Mouse (Mus musculus) kidney, embryonic 15.5 days (tissue): ENCODE measurements around the gene Olfr693. TPM values are rescaled to one million over a fixed set of nuclear protein-coding genes. Genes with fewer than 3 reads are reported as not detected.
"Not testable (repeated sequence)": the region's sequence is repeated elsewhere in the genome, so short reads cannot be mapped to it uniquely, and the experiment has no call there.

Source experiments
- ATAC-seq: fragments of 200-750 bp; cut with Nextera tagmentation; replicated peaks from 2 replicates; pipeline ENCODE4 v1.8.0; 2017; ENCODE audit warnings: moderate TSS enrichment; ENCODE audit not compliant: low FRiP score
- H3K27ac ChIP-seq: fragments of 300-500 bp; sonication (generic); 2 replicates; pipeline ENCODE4 v1.5.1; 2015; ENCODE audit warnings: mild to moderate bottlenecking, inconsistent platforms
- H3K27me3 ChIP-seq: fragments of 300-500 bp; sonication (generic); 2 replicates; pipeline ENCODE4 v1.6.1; 2015; ENCODE audit warnings: inconsistent platforms
- H3K36me3 ChIP-seq: fragments of 300-500 bp; sonication (generic); 2 replicates; pipeline ENCODE4 v1.6.1; 2015; ENCODE audit warnings: inconsistent platforms
- H3K4me1 ChIP-seq: fragments of 300-500 bp; sonication (generic); 2 replicates; pipeline ENCODE4 v1.6.1; 2015; ENCODE audit warnings: inconsistent platforms
- H3K4me2 ChIP-seq: fragments of 300-500 bp; sonication (generic); 2 replicates; pipeline ENCODE4 v1.6.1; 2015; ENCODE audit warnings: moderate library complexity, mild to moderate bottlenecking, inconsistent platforms
- H3K4me3 ChIP-seq: fragments of 300-500 bp; sonication (generic); replicated peaks from 2 replicates; pipeline ENCODE4 v1.5.1; 2015; ENCODE audit warnings: mild to moderate bottlenecking, inconsistent platforms
- H3K9ac ChIP-seq: fragments of 300-500 bp; sonication (generic); 2 replicates; pipeline ENCODE4 v1.6.1; 2015; ENCODE audit warnings: mild to moderate bottlenecking, inconsistent platforms
- H3K9me3 ChIP-seq: fragments of 300-500 bp; sonication (generic); replicated peaks from 2 replicates; pipeline ENCODE4 v1.6.1; 2016; ENCODE audit warnings: inconsistent platforms
- WGBS: fragments of 180-500 bp; shearing (Covaris S2); methylation state at CpG from one replicate; pipeline ENCODE4 v1.1.7; 2015; ENCODE audit warnings: mixed read lengths; 5-methylcytosine and 5-hydroxymethylcytosine counted together
- polyA plus RNA-seq: library from polyadenylated mRNA; unstranded; fragments of >200 nt; fragmentation: Nextera tagmentation; extraction: Ambion mirVana; gene quantifications from 2 replicates; pipeline ENCODE4 v1.2.1, GENCODE M21; 2015

Olfr693 gene
- polyA plus RNA-seq, result not detected in 2 replicates

- Histone ChIP-seq H3K9me3 (no peaks in the 10 kb centered on the region), H3K4me2 (no peak within 1 kb of the TSS), H3K4me1 (no peaks in the 10 kb centered on the region), H3K27ac (no peak within 1 kb of the TSS), H3K36me3 (no peaks in the 10 kb centered on the region), H3K27me3 (no peaks in the 10 kb centered on the region), H3K9ac (no peak within 1 kb of the TSS), H3K4me3 (no peak within 1 kb of the TSS)
- ATAC-seq, result no peak
Measured at GRCm38 (mm10) chr7:106680484-106680883, at the start of gene Olfr693. Gene Olfr693, minus strand, starts transcription at chr7:106680584.

- H3K4me2 ChIP-seq, H3K4me1 ChIP-seq, H3K9ac ChIP-seq, H3K9me3 ChIP-seq, ATAC-seq, H3K27me3 ChIP-seq, H3K36me3 ChIP-seq, H3K27ac ChIP-seq, H3K4me3 ChIP-seq: not testable (repeated sequence)
- WGBS, result 83% methylated on average over 2 of the region's 2 CpGs
Measured at GRCm38 (mm10) chr7:106725654-106726053, 45.3 kb upstream of the Olfr693 start.

GRCm38 (mm10) chr7:106716296-106716695, 35.9 kb upstream of the Olfr693 start, which contains the start of gene Olfr695:
Gene Olfr695, minus strand, starts transcription at chr7:106716396.
- Histone ChIP-seq H3K4me1 (no peaks in the 10 kb centered on the region), H3K9me3 (no peaks in the 10 kb centered on the region), H3K4me3 (no peak within 1 kb of the TSS), H3K27ac (no peak within 1 kb of the TSS), H3K36me3 (no peaks in the 10 kb centered on the region), H3K9ac (no peak within 1 kb of the TSS), H3K4me2 (no peak within 1 kb of the TSS), H3K27me3 (no peaks in the 10 kb centered on the region)
- ATAC-seq, result no peak

- H3K27ac ChIP-seq, result no peak overlapping the region
- H3K36me3 ChIP-seq, result no peaks in the 10 kb centered on the region
- H3K4me3 ChIP-seq, result no peak overlapping the region
- H3K9me3 ChIP-seq, result no peaks in the 10 kb centered on the region
- no peaks in the 10 kb centered on the region for H3K27me3 ChIP-seq
- H3K9ac ChIP-seq, result no peak overlapping the region
- ATAC-seq, result no peak
- no peak overlapping the region for H3K4me2 ChIP-seq
- 88% methylated on average over 6 of the region's 6 CpGs for WGBS
- no peaks in the 10 kb centered on the region for H3K4me1 ChIP-seq
Measured at GRCm38 (mm10) chr7:106711463-106711862, 31.1 kb upstream of the Olfr693 start.

- H3K36me3 ChIP-seq, H3K27ac ChIP-seq, H3K9ac ChIP-seq, H3K4me2 ChIP-seq, H3K4me3 ChIP-seq, ATAC-seq, H3K27me3 ChIP-seq, H3K9me3 ChIP-seq, H3K4me1 ChIP-seq: not testable (repeated sequence)
- WGBS, result 77% methylated on average over 10 of the region's 10 CpGs
Measured at GRCm38 (mm10) chr7:106707705-106708104, 27.3 kb upstream of the Olfr693 start.

GRCm38 (mm10) chr7:106696891-106697290, 16.5 kb upstream of the Olfr693 start:
- H3K9ac ChIP-seq, result no peak overlapping the region
- no peaks in the 10 kb centered on the region for H3K36me3 ChIP-seq
- no peak overlapping the region for H3K4me2 ChIP-seq
- no peaks in the 10 kb centered on the region for H3K27me3 ChIP-seq
- no peak overlapping the region for H3K27ac ChIP-seq
- H3K4me3 ChIP-seq, result no peak overlapping the region
- ATAC-seq, result no peak
- no peaks in the 10 kb centered on the region for H3K9me3 ChIP-seq
- no peaks in the 10 kb centered on the region for H3K4me1 ChIP-seq
- 94% methylated on average over 1 of the region's 1 CpGs for WGBS

GRCm38 (mm10) chr7:106692976-106693375, 12.6 kb upstream of the Olfr693 start:
- Histone ChIP-seq H3K4me2 (no peak overlapping the region), H3K4me3 (no peak overlapping the region), H3K36me3 (no peaks in the 10 kb centered on the region), H3K4me1 (no peaks in the 10 kb centered on the region), H3K27me3 (no peaks in the 10 kb centered on the region), H3K27ac (no peak overlapping the region), H3K9ac (no peak overlapping the region), H3K9me3 (no peaks in the 10 kb centered on the region)
- WGBS, result 88% methylated on average over 3 of the region's 3 CpGs
- no peak for ATAC-seq

- Histone ChIP-seq H3K27ac (no peak within 1 kb of the TSS), H3K4me3 (no peak within 1 kb of the TSS), H3K4me2 (no peak within 1 kb of the TSS), H3K9me3 (no peaks in the 10 kb centered on the region), H3K4me1 (no peaks in the 10 kb centered on the region), H3K27me3 (no peaks in the 10 kb centered on the region), H3K36me3 (no peaks in the 10 kb centered on the region), H3K9ac (no peak within 1 kb of the TSS)
- 89% methylated on average over 1 of the region's 1 CpGs for WGBS
- ATAC-seq, result no peak
Measured at GRCm38 (mm10) chr7:106691714-106692113, 11.3 kb upstream of the Olfr693 start, which contains the start of gene Olfr694. Gene Olfr694, minus strand, starts transcription at chr7:106691814.

GRCm38 (mm10) chr7:106685382-106685781, 5.0 kb upstream of the Olfr693 start:
- H3K27ac ChIP-seq, result no peak overlapping the region
- no peaks in the 10 kb centered on the region for H3K9me3 ChIP-seq
- H3K27me3 ChIP-seq, result no peaks in the 10 kb centered on the region
- H3K4me1 ChIP-seq, result no peaks in the 10 kb centered on the region
- 90% methylated on average over 2 of the region's 2 CpGs for WGBS
- no peak for ATAC-seq
- no peak overlapping the region for H3K4me3 ChIP-seq
- H3K9ac ChIP-seq, result no peak overlapping the region
- H3K36me3 ChIP-seq, result no peaks in the 10 kb centered on the region
- H3K4me2 ChIP-seq, result no peak overlapping the region

GRCm38 (mm10) chr7:106652344-106652652, 28.1 kb downstream of the Olfr693 start:
- no peaks in the 10 kb centered on the region for H3K36me3 ChIP-seq
- no peak overlapping the region for H3K4me2 ChIP-seq
- H3K9ac ChIP-seq, result no peak overlapping the region
- no peak overlapping the region for H3K27ac ChIP-seq
- no peaks in the 10 kb centered on the region for H3K9me3 ChIP-seq
- H3K4me3 ChIP-seq, result no peak overlapping the region
- no peak for ATAC-seq
- no peaks in the 10 kb centered on the region for H3K4me1 ChIP-seq
- no peaks in the 10 kb centered on the region for H3K27me3 ChIP-seq

GRCm38 (mm10) chr7:106651555-106652343, 28.6 kb downstream of the Olfr693 start:
- Histone ChIP-seq H3K27ac (no peak overlapping the region), H3K27me3 (no peaks in the 10 kb centered on the region), H3K4me3 (no peak overlapping the region), H3K9me3 (no peaks in the 10 kb centered on the region), H3K4me2 (no peak overlapping the region), H3K4me1 (no peaks in the 10 kb centered on the region), H3K36me3 (no peaks in the 10 kb centered on the region), H3K9ac (no peak overlapping the region)
- no peak for ATAC-seq

- no peaks in the 10 kb centered on the region for H3K4me1 ChIP-seq
- H3K36me3 ChIP-seq, result no peaks in the 10 kb centered on the region
- ATAC-seq, result no peak
- H3K27me3 ChIP-seq, result no peaks in the 10 kb centered on the region
- no peak overlapping the region for H3K4me2 ChIP-seq
- no peak overlapping the region for H3K27ac ChIP-seq
- 85% methylated on average over 1 of the region's 1 CpGs for WGBS
- H3K9ac ChIP-seq, result no peak overlapping the region
- H3K4me3 ChIP-seq, result no peak overlapping the region
- H3K9me3 ChIP-seq, result no peaks in the 10 kb centered on the region
Measured at GRCm38 (mm10) chr7:106649774-106650173, 30.6 kb downstream of the Olfr693 start.

GRCm38 (mm10) chr7:106645261-106645660, 35.1 kb downstream of the Olfr693 start:
- H3K9me3 ChIP-seq, result no peaks in the 10 kb centered on the region
- no peaks in the 10 kb centered on the region for H3K27me3 ChIP-seq
- H3K4me2 ChIP-seq, result no peak overlapping the region
- no peak overlapping the region for H3K4me3 ChIP-seq
- H3K36me3 ChIP-seq, result no peaks in the 10 kb centered on the region
- H3K27ac ChIP-seq, result no peak overlapping the region
- 87% methylated on average over 1 of the region's 1 CpGs for WGBS
- no peak overlapping the region for H3K9ac ChIP-seq
- no peaks in the 10 kb centered on the region for H3K4me1 ChIP-seq
- no peak for ATAC-seq
